Mouse (Mus musculus) induced T-regulatory cell, adult 2 months (primary cell): ENCODE data around the gene Camk2d.

Experiments
- DNase-seq: peaks from one replicate; pipeline ENCODE4 v3.0.0-alpha.2; 2012; ENCODE audit warnings: low read depth

Camk2d gene

DNA sequence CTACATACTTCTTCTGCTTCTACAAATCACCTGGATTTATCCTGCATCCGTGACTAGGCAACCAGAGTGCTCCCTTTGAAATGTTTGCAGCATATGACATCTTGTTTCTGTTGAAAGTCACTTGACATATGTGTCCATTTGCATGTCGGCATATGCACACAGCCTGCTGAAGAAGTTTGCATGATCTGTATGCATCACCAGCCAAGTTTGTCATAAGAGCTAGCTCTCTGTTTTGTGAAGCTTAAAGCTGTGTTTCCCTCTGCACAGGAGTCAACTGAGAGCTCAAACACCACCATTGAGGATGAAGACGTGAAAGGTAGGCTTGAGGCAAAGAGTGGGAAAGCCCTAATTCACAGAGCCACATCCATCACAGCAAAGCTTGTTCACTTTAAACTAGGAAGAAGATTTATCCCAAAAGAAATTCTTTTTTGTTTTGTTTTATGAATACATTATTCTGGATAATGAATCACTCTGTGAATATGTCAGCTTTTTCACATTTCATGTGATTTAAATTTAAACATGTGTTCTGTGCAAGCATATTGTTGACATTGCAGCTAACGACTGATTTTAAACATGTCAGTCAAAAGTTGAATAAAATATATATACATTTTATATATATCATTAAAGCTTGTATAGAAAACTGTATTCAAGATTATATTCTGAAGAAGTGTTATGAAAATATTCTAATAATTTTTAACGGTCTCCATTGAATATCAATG is 214.4 kb downstream of the Camk2d start:
- DNase-seq = no peak

DNA sequence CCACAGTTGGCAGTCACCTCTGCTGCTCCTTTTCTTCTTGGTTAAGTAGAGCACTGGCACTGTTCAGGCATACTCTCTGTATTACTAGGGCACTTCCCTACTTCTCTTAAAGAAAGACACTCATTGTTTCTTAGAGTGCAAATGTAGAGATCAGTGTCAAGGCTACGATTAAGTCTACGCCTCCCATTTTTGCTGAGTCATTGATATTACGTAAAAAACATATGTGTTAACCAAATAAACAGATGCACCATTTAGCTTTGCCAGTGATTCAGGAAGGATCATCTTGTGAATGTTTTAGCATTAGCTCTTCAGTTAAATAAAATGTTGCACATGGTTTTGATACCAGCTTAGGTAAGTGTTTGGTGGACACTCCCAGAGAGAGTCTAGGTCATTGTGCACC is 215.5 kb downstream of the Camk2d start:
- no peak for DNase-seq

DNA sequence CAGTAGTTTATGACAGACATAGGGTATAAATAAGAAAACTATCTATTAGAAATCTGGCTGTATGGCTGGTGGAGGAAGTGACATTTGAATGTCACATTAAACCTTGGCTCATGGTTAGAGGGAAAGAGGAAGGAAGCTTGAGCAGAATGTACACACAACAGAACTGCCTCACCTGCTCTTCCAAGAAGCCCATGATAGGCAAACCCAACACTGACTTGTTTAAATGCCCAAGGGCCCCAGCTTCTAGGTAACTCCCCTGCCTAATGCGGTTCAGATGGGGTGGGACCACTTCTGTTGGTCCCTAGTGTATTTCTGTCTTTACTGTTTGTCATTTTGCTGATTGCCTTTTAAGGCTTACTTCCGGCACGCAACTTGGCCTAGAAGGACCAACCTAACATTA is 226.3 kb downstream of the Camk2d start:
- no peak for DNase-seq

DNA sequence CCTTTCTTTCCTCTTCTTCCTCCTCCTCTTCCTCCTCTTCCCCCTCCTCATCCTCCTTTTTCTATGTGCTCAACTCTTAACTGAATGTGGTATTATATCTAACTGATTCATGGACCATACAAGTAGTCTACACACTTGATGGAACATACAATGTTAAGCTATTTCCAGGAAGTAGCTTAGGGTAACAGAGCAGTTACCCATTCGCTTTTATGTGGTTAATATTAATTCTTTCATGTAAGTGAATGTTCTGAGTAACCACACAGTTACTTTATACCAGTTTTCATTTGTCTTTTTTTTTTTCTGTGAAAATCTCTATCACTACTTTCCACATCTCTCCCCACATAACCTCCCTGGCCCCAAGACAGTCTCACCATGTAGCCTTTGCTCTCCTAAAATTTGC is 228.8 kb downstream of the Camk2d start:
- no peak for DNase-seq

DNA sequence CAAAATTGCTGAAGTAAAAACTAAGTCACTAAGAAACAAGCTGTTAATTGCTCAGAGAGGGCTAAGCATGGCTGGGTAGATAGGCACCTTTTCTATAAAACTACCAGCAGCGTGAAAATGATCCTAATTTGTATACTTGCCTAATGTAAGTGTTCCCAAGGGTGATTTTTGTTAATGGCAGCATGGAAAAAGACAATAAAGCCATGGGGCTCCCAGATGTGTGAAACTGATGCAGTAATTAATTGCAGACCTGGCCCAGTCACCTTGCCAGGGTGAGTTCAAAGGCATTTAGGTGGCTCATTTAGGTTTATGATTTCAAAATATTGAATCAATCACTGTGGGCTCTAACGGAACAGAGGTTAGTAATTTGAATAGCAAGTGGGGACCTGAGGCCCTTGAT is 230.1 kb downstream of the Camk2d start:
- DNase-seq = no peak

DNA sequence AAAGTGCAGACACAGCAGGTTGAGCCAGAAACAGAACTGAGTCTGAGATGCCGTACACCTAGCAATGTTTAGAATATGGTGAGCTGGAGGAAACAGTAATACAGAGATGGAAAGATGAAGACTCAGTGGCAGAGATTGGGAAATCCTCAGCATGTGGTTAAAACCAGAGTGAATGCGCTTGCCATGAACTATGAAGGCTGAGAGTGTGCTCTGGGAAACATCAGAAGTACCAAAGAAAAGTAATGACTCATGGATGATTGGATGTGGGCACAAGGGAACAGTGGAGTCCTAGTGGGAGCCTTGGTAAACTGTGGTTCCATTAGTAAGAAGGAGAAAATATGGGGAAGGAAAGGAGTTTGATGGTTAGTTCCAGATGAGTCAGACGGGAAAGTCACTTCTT is 231.8 kb downstream of the Camk2d start:
- DNase-seq = no peak

DNA sequence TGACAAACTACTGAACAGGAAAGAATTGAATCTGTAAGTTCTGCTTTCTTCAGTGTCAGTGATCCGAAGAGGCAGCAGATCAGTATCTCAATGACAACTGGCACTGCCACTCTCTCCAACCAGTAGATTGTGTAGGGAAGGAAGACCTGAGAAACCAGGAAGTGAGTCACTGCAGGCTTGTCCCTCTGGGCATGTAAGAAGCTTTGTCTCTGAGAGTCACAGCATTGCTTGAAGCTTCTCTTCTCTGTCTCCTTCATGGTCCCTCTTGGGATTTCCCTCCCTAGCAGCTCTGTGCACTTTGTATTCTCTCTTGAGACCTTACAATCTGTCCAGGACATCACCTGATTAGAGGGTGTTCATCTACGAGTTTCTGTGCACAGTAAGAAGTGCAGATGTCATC is 233.7 kb downstream of the Camk2d start:
- no peak for DNase-seq

DNA sequence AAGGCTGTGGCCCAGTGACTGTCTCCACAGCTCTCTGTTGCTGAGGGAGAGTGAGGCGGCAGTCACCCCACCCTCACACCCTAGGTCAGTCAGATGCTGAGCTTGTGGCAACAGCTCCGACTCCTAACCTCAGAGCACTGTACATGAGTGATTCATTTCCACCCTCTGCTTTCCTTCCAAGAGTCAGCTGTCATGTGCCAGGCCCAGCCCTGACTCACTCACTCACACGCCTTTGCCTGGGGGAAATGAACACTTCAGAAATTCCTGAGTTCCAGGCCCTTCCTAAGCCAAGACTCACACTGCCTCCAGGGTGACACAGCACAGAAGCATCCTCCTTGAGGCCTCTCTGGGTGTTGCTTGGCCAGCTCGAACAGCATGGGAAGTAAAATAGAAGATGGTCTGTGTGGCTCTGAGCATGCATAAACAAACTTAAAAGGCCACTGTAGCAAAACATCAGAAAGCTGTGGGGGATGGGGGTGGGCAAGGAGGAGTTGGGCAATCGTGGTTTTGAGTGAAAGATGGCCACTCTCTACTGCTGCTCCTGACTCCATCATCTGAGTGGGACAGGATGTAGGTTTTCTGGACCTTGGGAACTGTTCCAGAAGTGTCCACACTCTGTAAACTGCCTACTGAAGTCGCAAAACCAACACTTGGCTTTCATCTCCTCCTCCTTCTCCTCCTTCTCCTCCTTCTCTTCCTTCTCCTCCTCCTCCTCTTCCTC is 235.5 kb downstream of the Camk2d start:
- no peak for DNase-seq

DNA sequence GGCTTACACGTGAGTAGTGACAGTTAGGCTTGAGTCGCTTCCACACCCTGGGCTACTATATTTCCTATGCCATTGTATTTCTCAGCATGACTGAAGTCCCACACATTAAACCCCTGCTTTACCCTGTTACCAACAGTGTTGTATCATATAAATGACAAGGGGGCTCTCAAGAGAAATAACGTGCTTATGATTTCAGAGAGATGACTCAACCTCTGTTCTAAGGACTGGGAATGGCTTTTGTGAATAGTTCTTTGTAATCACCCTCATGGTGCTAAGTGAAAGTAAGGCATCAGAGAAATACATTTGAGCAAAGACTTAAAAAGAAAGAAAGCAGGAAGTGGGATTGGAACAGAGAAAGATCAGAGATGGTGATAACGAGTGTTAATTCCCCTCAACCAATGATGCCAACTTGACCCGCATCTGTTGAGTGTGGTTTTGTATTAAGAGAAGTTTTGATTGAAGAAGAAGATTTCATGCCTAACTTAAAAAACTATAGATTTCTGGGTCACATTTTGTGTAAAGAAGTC is 238.6 kb downstream of the Camk2d start:
- DNase-seq = peak; percentile 36

DNA sequence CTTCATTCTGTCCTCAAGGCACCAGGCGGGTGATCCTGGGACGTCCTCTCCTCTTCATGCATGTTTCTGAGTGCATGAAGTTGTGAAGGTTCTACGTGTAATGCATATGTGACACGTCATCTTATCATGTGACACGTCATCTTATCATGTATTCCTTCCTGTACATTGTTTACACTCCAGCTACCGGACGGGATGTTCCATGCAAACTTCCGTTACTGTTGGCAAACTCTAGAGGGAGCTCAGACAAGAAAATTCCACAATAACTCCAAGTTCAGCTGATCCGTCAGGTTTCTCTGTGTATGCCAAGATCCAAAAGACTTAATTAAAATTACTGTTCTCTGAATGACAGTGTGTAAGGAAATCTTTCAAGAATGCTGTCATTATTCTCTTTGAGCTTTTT is 246.7 kb downstream of the Camk2d start:
- no peak for DNase-seq

DNA sequence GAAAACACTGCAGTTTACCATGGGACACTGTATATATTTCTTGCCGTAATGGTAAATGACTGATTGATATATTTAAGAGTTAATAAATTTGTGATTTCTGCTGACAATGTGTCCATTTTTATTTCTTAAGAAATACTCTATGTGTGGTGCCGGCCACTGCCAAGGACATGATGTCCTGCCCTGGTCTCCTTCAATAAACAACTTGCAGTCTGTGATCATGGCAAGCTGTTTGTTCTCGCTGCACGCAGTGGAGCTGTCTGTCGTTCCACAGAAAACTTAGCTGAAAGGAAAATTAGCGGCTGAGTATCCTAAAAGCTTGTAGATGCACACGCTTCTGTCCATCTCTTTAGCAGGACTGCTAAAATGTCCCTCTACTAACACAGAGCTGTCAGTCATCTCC is 248.7 kb downstream of the Camk2d start:
- DNase-seq = no peak

DNA sequence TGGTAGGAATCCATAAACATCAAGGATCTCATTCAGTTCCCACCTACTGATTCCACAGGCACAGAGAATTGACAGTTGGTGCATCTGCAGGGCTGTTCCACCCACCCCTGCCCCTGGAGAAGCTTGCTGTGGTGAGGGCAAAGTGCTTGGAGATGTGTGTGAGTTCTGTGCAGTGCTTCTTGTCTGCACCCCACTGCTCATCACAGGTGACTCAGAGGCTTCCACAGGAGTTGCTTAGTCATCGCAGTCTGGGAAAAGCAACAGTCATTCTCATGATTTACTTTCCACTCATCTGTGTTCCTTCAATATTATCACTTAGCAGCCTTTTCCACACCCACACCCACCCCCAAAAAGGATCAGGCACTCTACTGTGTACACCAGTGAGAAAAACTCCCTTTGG is 252.0 kb downstream of the Camk2d start:
- DNase-seq = no peak

DNA sequence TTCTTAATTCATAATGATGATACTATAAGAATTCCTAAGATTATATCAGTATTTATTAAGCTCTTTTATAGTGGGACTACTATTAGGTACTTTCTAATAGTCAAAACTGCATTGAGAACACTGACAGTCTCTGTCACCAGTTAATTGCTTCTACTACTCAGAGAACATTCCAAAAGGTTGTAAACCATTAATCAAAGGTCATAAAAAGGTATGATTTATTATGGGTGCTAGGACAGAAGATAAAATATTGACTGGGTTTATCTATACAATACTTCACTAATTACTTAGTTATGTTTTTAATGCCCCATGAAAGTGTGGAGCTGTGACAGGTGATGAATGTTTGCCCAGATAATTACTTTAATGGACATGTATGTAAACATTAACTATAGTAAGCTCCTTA is 264.3 kb downstream of the Camk2d start:
- DNase-seq = no peak

DNA sequence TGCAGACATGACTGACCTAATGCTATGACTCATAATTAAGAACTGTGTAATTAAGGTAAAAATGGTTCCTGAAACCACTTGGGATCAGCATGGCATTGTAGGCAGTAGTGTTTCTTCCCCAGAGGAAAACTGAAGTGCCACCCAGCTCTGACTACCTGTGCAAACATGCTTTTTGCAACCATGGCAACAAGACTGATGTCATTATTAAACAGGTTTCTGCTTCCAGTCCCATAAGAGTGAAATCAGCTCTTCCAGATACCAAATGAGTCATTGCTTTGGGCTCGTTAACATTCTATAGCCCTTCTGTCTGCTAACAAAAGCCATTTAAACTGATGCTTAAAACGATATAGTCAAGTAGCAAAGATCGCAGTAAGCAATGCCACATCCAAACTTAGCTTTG is 273.5 kb downstream of the Camk2d start:
- no peak for DNase-seq

DNA sequence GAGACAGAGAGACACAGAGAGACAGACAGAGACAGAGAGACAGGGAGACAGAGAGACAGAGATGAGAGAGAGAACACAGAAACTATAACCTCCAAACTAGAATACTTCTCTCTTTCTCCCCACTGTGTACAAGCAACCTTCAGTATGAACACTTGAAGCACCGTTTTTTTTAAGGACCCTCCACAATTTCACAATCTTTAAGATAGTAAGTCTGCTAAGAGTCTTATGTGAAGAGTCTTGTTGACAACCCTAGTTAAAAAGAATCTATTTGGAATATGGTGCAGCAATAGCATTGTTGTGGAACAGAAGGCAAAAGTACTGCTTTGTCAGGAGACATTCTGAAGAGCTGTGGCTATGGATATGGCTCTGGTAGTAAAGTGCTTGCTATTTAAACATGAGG is 274.6 kb downstream of the Camk2d start:
- no peak for DNase-seq

DNA sequence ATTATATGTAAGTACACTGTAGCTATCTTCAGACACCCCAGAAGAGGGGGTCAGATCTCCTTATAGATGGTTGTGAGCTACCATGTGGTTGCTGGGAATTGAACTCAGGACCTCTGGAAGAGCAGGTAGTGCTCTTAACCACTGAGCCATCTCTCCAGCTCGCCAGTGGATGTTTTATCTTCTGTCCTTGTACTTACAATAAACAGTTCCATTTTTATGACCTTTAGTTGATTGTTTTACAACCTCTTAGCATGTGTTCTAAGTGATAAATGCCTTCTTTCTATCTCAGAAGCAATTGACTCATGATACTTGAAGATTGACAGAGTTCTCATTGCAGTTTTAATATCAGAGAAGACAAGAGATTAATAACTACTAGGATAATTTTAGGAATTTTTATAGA is 282.1 kb downstream of the Camk2d start:
- DNase-seq = no peak

DNA sequence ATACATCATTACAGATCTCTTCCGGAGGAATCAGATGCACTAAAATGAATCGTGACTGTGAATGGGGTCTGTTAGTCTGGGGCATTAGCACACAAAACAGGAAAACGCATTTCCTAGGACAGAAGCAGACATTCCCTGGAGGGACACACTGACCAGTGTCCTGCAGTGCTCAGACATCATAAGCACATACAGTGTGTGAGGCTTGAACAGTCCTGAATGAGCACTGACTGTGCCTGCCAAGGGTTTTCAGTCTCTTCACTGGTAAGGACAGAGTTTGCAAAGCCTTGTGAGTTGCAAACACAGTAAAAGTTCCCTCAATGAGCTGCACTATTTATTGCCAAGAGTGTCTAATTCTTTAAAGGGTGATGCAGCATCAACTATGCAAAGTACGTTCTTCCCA is 290.0 kb downstream of the Camk2d start:
- DNase-seq = no peak

DNA sequence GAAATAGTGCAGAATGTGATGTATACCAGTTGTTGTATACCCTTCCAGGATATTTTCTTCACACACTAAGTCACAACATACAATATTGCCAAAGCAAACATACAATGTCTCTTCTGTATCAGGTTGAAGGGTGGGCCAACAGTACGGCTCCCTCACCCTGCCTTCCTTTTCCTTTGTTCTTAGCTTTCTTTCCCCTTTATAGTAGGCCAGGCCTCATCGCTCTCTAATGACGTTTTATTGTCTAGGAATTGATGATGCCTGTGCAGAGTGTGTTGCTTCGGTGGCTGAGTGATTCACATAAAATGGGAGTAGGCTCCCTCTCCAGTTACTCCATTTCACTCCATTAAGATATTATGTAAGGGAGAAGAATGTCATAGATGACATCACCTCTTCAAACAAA is 290.5 kb downstream of the Camk2d start:
- DNase-seq = no peak
